Mouse (Mus musculus) testis, adult 2 months (tissue): Measurements from ENCODE around the gene Gm20388. TPM values are rescaled to one million over a fixed set of nuclear protein-coding genes. Genes with fewer than 3 reads are reported as not detected.

ENCODE experiments used
- H3K27ac ChIP-seq: fragments of 200-500 bp; 2 replicates; pipeline ENCODE4 v1.5.1; 2012; ENCODE audit warnings: low read depth, low read length; ENCODE audit not compliant: control insufficient read depth, insufficient read depth
- H3K27me3 ChIP-seq: fragments of 200-500 bp; 2 replicates; pipeline ENCODE4 v1.6.1; 2012; ENCODE audit warnings: mild to moderate bottlenecking, low read length, moderate library complexity; ENCODE audit not compliant: control insufficient read depth, insufficient read depth
- H3K36me3 ChIP-seq: fragments of 200-500 bp; 2 replicates; pipeline ENCODE4 v1.6.1; 2012; ENCODE audit warnings: mild to moderate bottlenecking, low read length; ENCODE audit not compliant: control insufficient read depth, insufficient read depth
- H3K4me1 ChIP-seq: fragments of 200-500 bp; 2 replicates; pipeline ENCODE4 v1.6.1; 2012; ENCODE audit warnings: low read length; ENCODE audit not compliant: control insufficient read depth, insufficient read depth
- H3K4me3 ChIP-seq: fragments of 200-500 bp; 2 replicates; pipeline ENCODE4 v1.5.1; 2012; ENCODE audit warnings: low read depth, mild to moderate bottlenecking, low read length, moderate library complexity, mixed read lengths; ENCODE audit not compliant: control insufficient read depth
- CTCF ChIP-seq: fragments of 200-500 bp; IDR thresholded peaks from 2 replicates; pipeline ENCODE4 v1.5.1; 2012; ENCODE audit warnings: low read depth, mild to moderate bottlenecking, inconsistent platforms, low read length, moderate library complexity; ENCODE audit not compliant: control insufficient read depth, insufficient read depth, insufficient replicate concordance
- POLR2A ChIP-seq: fragments of 200-500 bp; IDR thresholded peaks from 2 replicates; pipeline ENCODE4 v1.6.1; 2012; ENCODE audit warnings: low read depth, mild to moderate bottlenecking, inconsistent platforms, low read length, moderate library complexity; ENCODE audit not compliant: control insufficient read depth
- polyA plus RNA-seq: library from polyadenylated mRNA; depleted of rRNA; stranded (reverse); fragments of >200 nt; gene quantifications from 2 replicates; pipeline ENCODE4 v1.2.3, GENCODE M21; 2012

The Gm20388 gene
- polyA plus RNA-seq, 1 experiment, result 5.6 TPM

DNA sequence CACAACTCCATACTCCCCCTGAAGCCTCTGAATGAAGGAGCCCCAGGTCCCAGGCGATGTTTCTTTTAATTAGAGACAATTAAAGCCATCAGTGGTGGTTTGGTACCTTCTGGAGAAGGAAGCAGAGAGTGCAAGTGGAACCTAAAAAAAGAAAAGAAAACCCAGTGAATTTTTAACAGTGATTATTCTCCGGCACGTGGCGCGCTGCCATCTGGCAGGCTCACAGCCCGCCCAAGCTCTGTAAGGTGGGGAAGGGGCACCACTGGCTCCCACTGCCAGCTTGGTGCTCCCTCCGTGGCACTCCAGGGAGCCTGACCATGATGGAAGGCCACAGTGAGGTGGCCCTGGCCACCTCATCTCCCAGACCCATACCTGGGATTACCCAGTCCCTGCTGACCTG, 522.5 kb downstream of the Gm20388 start:
- H3K27ac ChIP-seq, result no peak overlapping the region
- H3K36me3 ChIP-seq, result no peaks in the 10 kb centered on the region
- TF ChIP-seq CTCF (no peak), POLR2A (no peak)
- H3K27me3 ChIP-seq, result no peaks in the 10 kb centered on the region
- no peaks in the 10 kb centered on the region for H3K4me1 ChIP-seq
- H3K4me3 ChIP-seq, result no peak overlapping the region

DNA sequence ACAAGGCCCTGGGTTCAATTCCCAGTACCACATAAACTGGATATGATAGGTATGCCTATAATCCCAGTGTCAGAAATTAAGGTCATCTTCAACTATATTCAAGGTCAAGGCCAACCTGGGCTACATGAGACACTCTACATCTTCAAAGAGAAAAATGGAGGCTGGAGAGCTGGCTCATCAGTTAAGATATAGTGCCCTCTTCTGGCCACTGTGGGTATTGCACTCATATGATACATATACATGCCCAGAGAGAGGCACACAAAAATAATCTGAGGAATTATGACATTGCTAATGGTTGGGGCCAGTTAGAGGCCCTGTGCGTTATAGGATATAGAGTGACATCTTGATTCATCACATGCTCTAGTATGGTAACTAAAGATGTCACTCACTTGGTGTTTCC, 523.1 kb downstream of the Gm20388 start:
- Histone ChIP-seq H3K36me3 (no peaks in the 10 kb centered on the region), H3K4me1 (no peaks in the 10 kb centered on the region)
- TF ChIP-seq POLR2A, result no peak
- no peak; the same call in 1 of the 2 replicates for TF ChIP-seq CTCF

DNA sequence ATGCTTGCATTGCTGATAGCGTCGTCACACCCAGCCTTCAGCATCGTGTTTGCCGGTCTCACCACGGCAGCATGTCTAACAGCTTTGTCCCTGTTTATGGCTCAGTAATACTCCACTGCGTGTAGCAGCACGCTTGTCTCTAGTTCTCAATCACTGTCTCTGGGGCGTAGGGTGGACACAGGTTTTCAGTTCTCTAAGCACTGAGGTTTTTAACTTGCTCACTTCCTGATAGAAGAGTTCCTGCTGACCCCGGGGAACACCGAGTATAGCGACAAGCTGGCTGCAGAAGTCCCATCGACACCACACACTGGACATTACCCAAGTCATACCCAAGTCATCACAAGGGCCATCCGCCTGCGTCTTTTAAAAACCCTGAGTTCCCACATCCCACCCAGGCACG, 525.1 kb downstream of the Gm20388 start:
- H3K4me3 ChIP-seq, result no peak overlapping the region
- H3K36me3 ChIP-seq, result no peaks in the 10 kb centered on the region
- no peak overlapping the region for H3K27ac ChIP-seq
- no peaks in the 10 kb centered on the region for H3K27me3 ChIP-seq
- H3K4me1 ChIP-seq, result no peaks in the 10 kb centered on the region
- TF ChIP-seq CTCF (no peak), POLR2A (no peak)

More for the DNA sequence above, 523.1 kb downstream of the Gm20388 start:
- Histone ChIP-seq H3K27me3 (no peaks in the 10 kb centered on the region), H3K4me3 (no peak overlapping the region), H3K27ac (no peak overlapping the region)

DNA sequence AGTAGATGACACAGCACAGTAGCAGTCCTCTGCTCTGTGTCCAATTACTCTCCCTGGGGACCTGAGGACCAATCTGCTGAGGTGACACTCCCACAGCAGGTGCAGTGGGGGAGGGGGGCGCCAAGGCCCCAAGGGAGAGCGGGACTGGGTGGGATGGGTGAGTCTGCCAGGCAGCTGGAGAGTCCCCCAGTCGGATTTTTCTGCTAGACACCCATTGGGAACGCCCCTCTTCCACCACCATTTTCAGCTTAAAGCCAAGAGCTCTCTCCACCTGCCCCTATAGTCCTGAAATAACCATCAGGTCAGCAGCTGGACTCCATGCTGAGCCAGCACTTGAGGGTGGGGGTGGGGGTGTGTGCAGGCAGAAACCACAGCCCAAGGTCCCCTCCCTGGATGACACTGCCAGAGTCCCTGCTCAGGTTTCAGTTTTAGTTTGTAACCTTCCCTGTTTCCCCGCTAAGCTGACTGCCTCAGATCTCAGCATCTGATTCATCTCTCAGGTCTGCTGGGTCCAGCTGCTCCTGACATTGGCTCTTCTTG, 525.9 kb downstream of the Gm20388 start:
- Histone ChIP-seq H3K27ac (no peak overlapping the region), H3K36me3 (no peaks in the 10 kb centered on the region), H3K4me3 (no peak overlapping the region), H3K27me3 (no peaks in the 10 kb centered on the region), H3K4me1 (no peaks in the 10 kb centered on the region)
- no peak for TF ChIP-seq CTCF
- no peak for TF ChIP-seq POLR2A

DNA sequence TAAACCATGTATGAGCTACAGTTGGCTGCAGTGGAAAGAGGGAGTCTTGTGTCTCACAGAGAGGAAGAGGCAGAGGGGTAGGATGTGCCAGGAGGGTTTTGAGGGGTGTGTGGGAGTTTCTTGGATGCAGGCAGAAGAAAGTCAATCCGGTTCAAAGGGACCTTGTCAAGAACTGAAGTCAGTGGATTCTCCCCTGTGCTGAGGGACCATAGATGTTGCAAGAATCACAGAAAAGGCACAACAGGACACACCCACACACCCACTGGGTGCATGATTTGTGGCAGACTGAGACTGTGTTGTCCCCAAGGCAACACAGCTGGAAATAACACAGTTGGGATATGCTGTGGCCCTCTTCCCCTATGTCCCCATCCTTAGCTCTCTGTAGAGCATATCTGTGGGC, 526.6 kb downstream of the Gm20388 start:
- no peaks in the 10 kb centered on the region for H3K27me3 ChIP-seq
- H3K27ac ChIP-seq, result no peak overlapping the region
- H3K4me3 ChIP-seq, result no peak overlapping the region
- H3K36me3 ChIP-seq, result no peaks in the 10 kb centered on the region
- H3K4me1 ChIP-seq, result no peaks in the 10 kb centered on the region
- TF ChIP-seq CTCF (no peak), POLR2A (no peak)

DNA sequence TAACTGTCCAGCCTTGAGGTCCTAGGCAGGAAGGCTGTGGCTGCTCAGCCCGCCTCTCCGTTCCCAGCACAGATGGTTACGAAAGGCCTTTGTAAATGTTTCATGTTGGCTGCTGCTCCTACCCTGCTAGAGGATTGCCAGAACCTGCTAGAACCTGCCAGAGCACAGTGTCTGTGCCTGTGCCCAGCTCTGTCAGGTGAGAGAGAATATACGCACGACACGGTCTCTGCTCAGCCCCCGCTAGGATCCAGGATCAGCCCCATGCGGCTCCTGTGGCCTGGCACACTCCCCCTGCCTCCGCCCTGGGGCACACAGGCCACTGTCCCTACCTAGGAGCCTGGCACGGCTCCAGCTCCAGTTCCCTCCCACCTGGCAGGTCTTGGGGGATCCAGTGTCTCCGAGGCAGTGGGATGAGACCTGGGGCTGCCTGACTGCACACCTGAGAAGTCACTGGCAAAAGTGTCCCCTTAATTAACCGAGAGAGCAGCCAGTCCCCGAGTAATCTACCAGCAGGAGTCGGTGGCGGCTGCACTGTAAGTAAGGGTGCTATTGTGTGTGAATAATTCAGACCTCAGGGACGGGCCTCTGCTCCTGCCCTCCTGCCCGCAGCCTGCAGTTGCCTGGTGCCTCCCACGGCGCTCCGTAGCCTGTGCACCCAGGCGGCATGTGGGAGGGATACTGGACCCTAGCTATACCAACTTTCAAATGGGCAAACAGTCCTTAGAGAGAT, 527.2 kb downstream of the Gm20388 start:
- Histone ChIP-seq H3K36me3 (no peaks in the 10 kb centered on the region), H3K27me3 (no peaks in the 10 kb centered on the region), H3K4me1 (no peaks in the 10 kb centered on the region), H3K27ac (no peak overlapping the region), H3K4me3 (no peak overlapping the region)
- no peak for TF ChIP-seq POLR2A
- no peak for TF ChIP-seq CTCF

DNA sequence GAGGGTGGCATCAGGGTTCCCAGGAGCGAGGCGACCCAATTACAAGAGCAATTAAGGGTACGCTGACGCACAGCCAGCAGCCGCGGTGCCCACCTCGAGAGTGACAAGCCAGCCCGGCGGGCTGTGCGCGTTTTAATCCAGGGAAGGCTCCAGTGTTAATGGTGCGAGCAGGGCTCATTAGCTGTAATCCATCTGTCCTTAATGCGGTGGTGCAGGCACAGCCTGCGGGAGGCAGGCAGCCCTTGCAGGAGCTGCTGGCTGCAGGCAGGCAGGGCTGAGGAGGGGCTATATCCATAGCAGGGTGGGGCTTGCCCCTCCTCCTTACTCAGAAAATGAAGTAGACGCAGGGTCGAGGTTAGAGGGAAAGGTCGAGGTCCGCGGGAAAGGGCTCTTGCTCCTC, 528.7 kb downstream of the Gm20388 start:
- H3K36me3 ChIP-seq, result no peaks in the 10 kb centered on the region
- H3K4me3 ChIP-seq, result no peak overlapping the region
- no peaks in the 10 kb centered on the region for H3K27me3 ChIP-seq
- TF ChIP-seq CTCF, result no peak
- no peak for TF ChIP-seq POLR2A
- H3K4me1 ChIP-seq, result no peaks in the 10 kb centered on the region
- H3K27ac ChIP-seq, result no peak overlapping the region
